Mouse (Mus musculus) neural tube, embryonic 11.5 days (tissue): ENCODE results near the gene Aoc2. TPM values are rescaled to one million over a fixed set of nuclear protein-coding genes. Genes with fewer than 3 reads are reported as not detected.

Experiments
- ATAC-seq: fragments of 200-750 bp; cut with Nextera tagmentation; 2 replicates; pipeline ENCODE4 v1.8.0; 2017; ENCODE audit warnings: moderate number of reproducible peaks, mild to moderate bottlenecking, moderate TSS enrichment, moderate library complexity; ENCODE audit not compliant: insufficient read depth, low FRiP score, low TSS enrichment
- DNase-seq: peaks from one replicate; pipeline ENCODE4 v3.0.0-alpha.2; 2015; ENCODE audit warnings: low spot score
- H3K27ac ChIP-seq: fragments of 300-500 bp; sonication (generic); 2 replicates; pipeline ENCODE4 v1.5.1; 2014; ENCODE audit warnings: low read depth, mild to moderate bottlenecking, low read length
- H3K27me3 ChIP-seq: fragments of 300-500 bp; sonication (generic); 2 replicates; pipeline ENCODE4 v1.6.1; 2014; ENCODE audit warnings: mild to moderate bottlenecking, low read length, mixed read lengths; ENCODE audit not compliant: control insufficient read depth, insufficient read depth
- H3K36me3 ChIP-seq: fragments of 300-500 bp; sonication (generic); 2 replicates; pipeline ENCODE4 v1.6.1; 2014; ENCODE audit warnings: mild to moderate bottlenecking, low read length, moderate library complexity, mixed read lengths; ENCODE audit not compliant: control insufficient read depth, insufficient read depth
- H3K4me1 ChIP-seq: fragments of 300-500 bp; sonication (generic); 2 replicates; pipeline ENCODE4 v1.6.1; 2014; ENCODE audit warnings: low read length, mixed read lengths; ENCODE audit not compliant: control insufficient read depth, insufficient read depth
- H3K4me2 ChIP-seq: fragments of 300-500 bp; sonication (generic); 2 replicates; pipeline ENCODE4 v1.6.1; 2014; ENCODE audit warnings: low read depth, mild to moderate bottlenecking, moderate library complexity
- H3K4me3 ChIP-seq: fragments of 300-500 bp; sonication (generic); 2 replicates; pipeline ENCODE4 v1.5.1; 2014; ENCODE audit warnings: low read depth, low read length
- H3K9ac ChIP-seq: fragments of 300-500 bp; sonication (generic); 2 replicates; pipeline ENCODE4 v1.6.1; 2014; ENCODE audit warnings: mild to moderate bottlenecking, low read length
- H3K9me3 ChIP-seq: fragments of 300-500 bp; sonication (generic); 2 replicates; pipeline ENCODE4 v1.6.1; 2016; ENCODE audit warnings: low read length; ENCODE audit not compliant: control insufficient read depth
- WGBS: fragments of 180-500 bp; shearing (Covaris S2); extraction: QIAGEN DNeasy Blood & Tissue Kit; methylation state at CpG from one replicate; pipeline ENCODE4 v1.1.7; 2014; 5-methylcytosine and 5-hydroxymethylcytosine counted together
- polyA plus RNA-seq: library from polyadenylated mRNA; unstranded; fragments of >200 nt; fragmentation: Nextera tagmentation; extraction: Ambion mirVana; gene quantifications from 2 replicates; pipeline ENCODE4 v1.2.1, GENCODE M21; 2014

Aoc2 gene
- polyA plus RNA-seq, 1 experiment from 2014 or later: 1.8 TPM

- Histone ChIP-seq H3K4me2 (peak overlapping the region; percentile 45), H3K27me3 (no peaks in the 10 kb centered on the region), H3K9ac (peak overlapping the region; percentile 35; the same call in 1 of the 2 replicates), H3K4me1 (peaks cover 14% of the 10 kb centered on the region; the same call in 1 of the 2 replicates), H3K4me3 (peak overlapping the region; percentile 24), H3K9me3 (no peaks in the 10 kb centered on the region), H3K27ac (peak overlapping the region; percentile 62), H3K36me3 (no peaks in the 10 kb centered on the region)
- ATAC-seq (peak; percentile 76; the same call in 1 of the 2 replicates), DNase-seq (peak; percentile 66)
- WGBS: 3% methylated on average over 9 of the region's 9 CpGs
These were observed 13.4 kb downstream of the Aoc2 start for GRCm38 (mm10) chr11:101338123-101338760.

- Histone ChIP-seq H3K9ac (no peak overlapping the region), H3K9me3 (no peaks in the 10 kb centered on the region), H3K36me3 (no peaks in the 10 kb centered on the region), H3K4me1 (no peaks in the 10 kb centered on the region), H3K4me2 (no peak overlapping the region), H3K27ac (no peak overlapping the region), H3K4me3 (no peak overlapping the region), H3K27me3 (no peaks in the 10 kb centered on the region)
- ATAC-seq (no peak), DNase-seq (peak; percentile 8)
- 74% methylated on average over 10 of the region's 10 CpGs for WGBS
These were observed 22.4 kb downstream of the Aoc2 start for GRCm38 (mm10) chr11:101347083-101347775.

- H3K27ac ChIP-seq: no peak overlapping the region
- H3K27me3 ChIP-seq: no peaks in the 10 kb centered on the region
- no peak for ATAC-seq
- no peaks in the 10 kb centered on the region for H3K9me3 ChIP-seq
- H3K36me3 ChIP-seq: no peaks in the 10 kb centered on the region
- no peak for DNase-seq
- no peak overlapping the region for H3K4me3 ChIP-seq
- 74% methylated on average over 7 of the region's 7 CpGs for WGBS
- H3K4me1 ChIP-seq: no peaks in the 10 kb centered on the region
- no peak overlapping the region for H3K9ac ChIP-seq
- H3K4me2 ChIP-seq: no peak overlapping the region
These were observed 23.9 kb downstream of the Aoc2 start for GRCm38 (mm10) chr11:101348774-101349173.

- Histone ChIP-seq H3K4me2 (no peak overlapping the region), H3K9me3 (no peaks in the 10 kb centered on the region), H3K4me1 (no peaks in the 10 kb centered on the region), H3K27me3 (no peaks in the 10 kb centered on the region), H3K9ac (no peak overlapping the region), H3K27ac (no peak overlapping the region), H3K36me3 (no peaks in the 10 kb centered on the region), H3K4me3 (no peak overlapping the region)
- 84% methylated on average over 3 of the region's 3 CpGs for WGBS
- DNase-seq (no peak), ATAC-seq (no peak)
These were observed 24.4 kb downstream of the Aoc2 start for GRCm38 (mm10) chr11:101349216-101349615.

- Histone ChIP-seq H3K27ac (no peak overlapping the region), H3K4me1 (no peaks in the 10 kb centered on the region), H3K9me3 (no peaks in the 10 kb centered on the region), H3K9ac (no peak overlapping the region), H3K36me3 (no peaks in the 10 kb centered on the region), H3K27me3 (no peaks in the 10 kb centered on the region), H3K4me3 (no peak overlapping the region), H3K4me2 (no peak overlapping the region)
- ATAC-seq (no peak), DNase-seq (no peak)
- 71% methylated on average over 11 of the region's 11 CpGs for WGBS
These were observed 26.3 kb downstream of the Aoc2 start for GRCm38 (mm10) chr11:101351100-101351720.

- Histone ChIP-seq H3K27ac (no peak overlapping the region), H3K27me3 (no peaks in the 10 kb centered on the region), H3K9me3 (no peaks in the 10 kb centered on the region), H3K36me3 (no peaks in the 10 kb centered on the region), H3K9ac (no peak overlapping the region), H3K4me1 (no peaks in the 10 kb centered on the region), H3K4me3 (no peak overlapping the region), H3K4me2 (no peak overlapping the region)
- no peak for ATAC-seq
- DNase-seq: no peak
- 65% methylated on average over 3 of the region's 3 CpGs for WGBS
These were observed 26.9 kb downstream of the Aoc2 start for GRCm38 (mm10) chr11:101351721-101352111.

DNA sequence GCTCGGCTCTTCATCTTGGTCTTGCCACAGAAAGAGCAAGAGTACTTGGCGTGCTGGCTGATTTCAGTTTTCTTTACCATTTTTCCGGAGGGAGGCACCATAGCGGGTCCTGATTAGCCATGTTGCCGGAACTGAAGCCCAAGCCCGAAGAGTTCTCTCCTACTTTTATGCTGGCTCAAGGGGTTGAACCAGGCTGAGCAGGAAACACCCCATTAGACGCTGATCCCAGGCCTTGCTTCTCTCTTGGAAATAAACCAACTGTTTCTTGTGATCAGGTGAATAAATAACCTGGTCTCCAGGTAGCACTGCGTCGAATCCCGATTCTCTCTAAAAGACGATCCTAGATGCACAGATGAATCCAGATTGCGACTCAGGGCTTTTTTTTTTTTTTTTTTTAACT lies 28.6 kb downstream of the Aoc2 start:
- no peaks in the 10 kb centered on the region for H3K36me3 ChIP-seq
- H3K27me3 ChIP-seq: no peaks in the 10 kb centered on the region
- no peaks in the 10 kb centered on the region for H3K4me1 ChIP-seq
- no peak overlapping the region for H3K4me2 ChIP-seq
- no peak overlapping the region for H3K4me3 ChIP-seq
- DNase-seq (no peak), ATAC-seq (no peak)
- H3K27ac ChIP-seq: no peak overlapping the region
- 90% methylated on average over 12 of the region's 12 CpGs for WGBS
- no peak overlapping the region for H3K9ac ChIP-seq
- no peaks in the 10 kb centered on the region for H3K9me3 ChIP-seq

DNA sequence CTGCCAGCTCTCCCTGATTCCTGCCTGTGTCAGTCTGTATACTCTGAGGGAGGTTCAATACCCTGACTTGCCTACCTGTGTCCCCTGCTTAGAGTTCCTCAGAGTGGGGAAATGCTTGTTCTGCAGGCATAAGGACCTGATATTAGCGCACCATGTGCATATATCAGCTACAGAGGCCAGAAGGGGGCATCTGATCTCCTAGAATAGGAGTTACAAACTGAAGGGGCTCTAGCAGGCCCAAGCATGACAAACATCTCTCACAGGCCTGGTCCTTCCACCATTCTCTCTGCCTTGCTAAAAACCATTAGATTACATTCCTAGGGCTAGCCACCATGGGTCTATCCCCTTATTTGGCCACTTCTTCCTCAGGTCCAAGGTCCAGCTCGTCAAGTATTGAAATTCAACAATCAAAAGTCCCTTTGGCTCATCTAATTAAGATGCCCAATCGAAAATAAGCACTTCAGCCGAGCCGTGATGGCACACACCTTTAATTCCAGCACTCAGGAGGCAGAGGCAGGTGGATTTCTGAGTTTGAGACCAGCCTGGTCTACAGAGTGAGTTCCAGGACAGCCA lies 29.7 kb downstream of the Aoc2 start:
- Histone ChIP-seq H3K27ac (no peak overlapping the region), H3K36me3 (no peaks in the 10 kb centered on the region), H3K4me3 (no peak overlapping the region), H3K9ac (no peak overlapping the region), H3K27me3 (no peaks in the 10 kb centered on the region), H3K4me1 (no peaks in the 10 kb centered on the region), H3K4me2 (no peak overlapping the region), H3K9me3 (no peaks in the 10 kb centered on the region)
- DNase-seq: no peak
- no peak for ATAC-seq
- 88% methylated on average over 5 of the region's 5 CpGs for WGBS
